Mouse (Mus musculus): Measurements from ENCODE around the gene Fgfr2. TPM values are rescaled to one million over a fixed set of nuclear protein-coding genes. Genes with fewer than 3 reads are reported as not detected.

Gene Fgfr2
- polyA plus RNA-seq, 1 experiment from 2014 or later = 92.0 TPM

- no peaks in the 10 kb centered on the region for H3K36me3 ChIP-seq (ENCODE audit: control insufficient read depth, insufficient read depth, low read length)
- H3K4me3 ChIP-seq (ENCODE audit: low read depth, low read length) = no peak overlapping the region
- DNase-seq (ENCODE audit: low spot score, missing footprints) = peak; percentile 49
- H3K4me1 ChIP-seq (ENCODE audit: control insufficient read depth, insufficient read depth, low read length) = peaks cover 2% of the 10 kb centered on the region; the same call in 1 of the 2 replicates
- ATAC-seq (ENCODE audit: low FRiP score) = no peak
- H3K4me2 ChIP-seq = no peak overlapping the region
- H3K9ac ChIP-seq (ENCODE audit: low read length) = no peak overlapping the region
- 51% methylated on average over 3 of the region's 3 CpGs for WGBS
- no peaks in the 10 kb centered on the region for H3K27me3 ChIP-seq (ENCODE audit: control insufficient read depth, insufficient read depth, low read length)
- no peak overlapping the region for H3K27ac ChIP-seq (ENCODE audit: low read depth, low read length)
- H3K9me3 ChIP-seq (ENCODE audit: control insufficient read depth, low read length) = no peaks in the 10 kb centered on the region
These were observed 1169.7 kb downstream of the Fgfr2 start for GRCm38 (mm10) chr7:131953402-131953801.

GRCm38 (mm10) chr7:131951131-131951530 is 1172.0 kb downstream of the Fgfr2 start:
- H3K9ac ChIP-seq (ENCODE audit: low read length) = no peak overlapping the region
- no peaks in the 10 kb centered on the region for H3K36me3 ChIP-seq (ENCODE audit: control insufficient read depth, insufficient read depth, low read length)
- DNase-seq (ENCODE audit: low spot score, missing footprints) = peak; percentile 4
- H3K27me3 ChIP-seq (ENCODE audit: control insufficient read depth, insufficient read depth, low read length) = no peaks in the 10 kb centered on the region
- no peaks in the 10 kb centered on the region for H3K9me3 ChIP-seq (ENCODE audit: control insufficient read depth, low read length)
- no peak for ATAC-seq (ENCODE audit: low FRiP score)
- no peak overlapping the region for H3K4me3 ChIP-seq (ENCODE audit: low read depth, low read length)
- no peak overlapping the region for H3K4me2 ChIP-seq
- WGBS = 80% methylated on average over 5 of the region's 5 CpGs
- peaks cover 2% of the 10 kb centered on the region; the same call in 1 of the 2 replicates for H3K4me1 ChIP-seq (ENCODE audit: control insufficient read depth, insufficient read depth, low read length)
- H3K27ac ChIP-seq (ENCODE audit: low read depth, low read length) = no peak overlapping the region

GRCm38 (mm10) chr7:131937611-131938010 is 1185.5 kb downstream of the Fgfr2 start:
- Histone ChIP-seq H3K27me3 (ENCODE audit: control insufficient read depth, insufficient read depth, low read length) (no peaks in the 10 kb centered on the region), H3K27ac (ENCODE audit: low read depth, low read length) (no peak overlapping the region), H3K9ac (ENCODE audit: low read length) (no peak overlapping the region), H3K36me3 (ENCODE audit: control insufficient read depth, insufficient read depth, low read length) (no peaks in the 10 kb centered on the region), H3K4me2 (no peak overlapping the region), H3K4me3 (ENCODE audit: low read depth, low read length) (no peak overlapping the region), H3K9me3 (ENCODE audit: control insufficient read depth, low read length) (no peaks in the 10 kb centered on the region), H3K4me1 (ENCODE audit: control insufficient read depth, insufficient read depth, low read length) (no peaks in the 10 kb centered on the region)
- no peak for DNase-seq (ENCODE audit: low spot score, missing footprints)
- no peak for ATAC-seq (ENCODE audit: low FRiP score)
- WGBS = 84% methylated on average over 3 of the region's 3 CpGs

GRCm38 (mm10) chr7:131927288-131928050 is 1195.7 kb downstream of the Fgfr2 start:
- ATAC-seq (ENCODE audit: low FRiP score) (no peak), DNase-seq (ENCODE audit: low spot score, missing footprints) (no peak)
- Histone ChIP-seq H3K4me3 (ENCODE audit: low read depth, low read length) (no peak overlapping the region), H3K27me3 (ENCODE audit: control insufficient read depth, insufficient read depth, low read length) (no peaks in the 10 kb centered on the region), H3K36me3 (ENCODE audit: control insufficient read depth, insufficient read depth, low read length) (no peaks in the 10 kb centered on the region), H3K4me2 (no peak overlapping the region), H3K9me3 (ENCODE audit: control insufficient read depth, low read length) (no peaks in the 10 kb centered on the region), H3K9ac (ENCODE audit: low read length) (no peak overlapping the region), H3K27ac (ENCODE audit: low read depth, low read length) (no peak overlapping the region), H3K4me1 (ENCODE audit: control insufficient read depth, insufficient read depth, low read length) (peaks cover 9% of the 10 kb centered on the region)
- 51% methylated on average over 9 of the region's 9 CpGs for WGBS

GRCm38 (mm10) chr7:131917384-131917783 is 1205.8 kb downstream of the Fgfr2 start:
- Histone ChIP-seq H3K4me1 (ENCODE audit: control insufficient read depth, insufficient read depth, low read length) (no peaks in the 10 kb centered on the region), H3K9me3 (ENCODE audit: control insufficient read depth, low read length) (no peaks in the 10 kb centered on the region), H3K27me3 (ENCODE audit: control insufficient read depth, insufficient read depth, low read length) (no peaks in the 10 kb centered on the region), H3K36me3 (ENCODE audit: control insufficient read depth, insufficient read depth, low read length) (no peaks in the 10 kb centered on the region), H3K27ac (ENCODE audit: low read depth, low read length) (no peak overlapping the region), H3K4me2 (no peak overlapping the region), H3K9ac (ENCODE audit: low read length) (no peak overlapping the region), H3K4me3 (ENCODE audit: low read depth, low read length) (no peak overlapping the region)
- WGBS = 55% methylated on average over 7 of the region's 7 CpGs
- ATAC-seq (ENCODE audit: low FRiP score) (no peak), DNase-seq (ENCODE audit: low spot score, missing footprints) (no peak)

GRCm38 (mm10) chr7:131909611-131910010 is 1213.5 kb downstream of the Fgfr2 start:
- no peaks in the 10 kb centered on the region for H3K27me3 ChIP-seq (ENCODE audit: control insufficient read depth, insufficient read depth, low read length)
- no peak overlapping the region for H3K4me3 ChIP-seq (ENCODE audit: low read depth, low read length)
- H3K9me3 ChIP-seq (ENCODE audit: control insufficient read depth, low read length) = no peaks in the 10 kb centered on the region
- no peak overlapping the region for H3K9ac ChIP-seq (ENCODE audit: low read length)
- no peak for ATAC-seq (ENCODE audit: low FRiP score)
- no peaks in the 10 kb centered on the region for H3K4me1 ChIP-seq (ENCODE audit: control insufficient read depth, insufficient read depth, low read length)
- H3K27ac ChIP-seq (ENCODE audit: low read depth, low read length) = no peak overlapping the region
- no peaks in the 10 kb centered on the region for H3K36me3 ChIP-seq (ENCODE audit: control insufficient read depth, insufficient read depth, low read length)
- WGBS = 85% methylated on average over 4 of the region's 4 CpGs
- DNase-seq (ENCODE audit: low spot score, missing footprints) = no peak
- H3K4me2 ChIP-seq = no peak overlapping the region

- H3K4me2 ChIP-seq = no peak overlapping the region
- H3K27ac ChIP-seq (ENCODE audit: low read depth, low read length) = no peak overlapping the region
- no peaks in the 10 kb centered on the region for H3K36me3 ChIP-seq (ENCODE audit: control insufficient read depth, insufficient read depth, low read length)
- no peaks in the 10 kb centered on the region for H3K4me1 ChIP-seq (ENCODE audit: control insufficient read depth, insufficient read depth, low read length)
- DNase-seq (ENCODE audit: low spot score, missing footprints) (no peak), ATAC-seq (ENCODE audit: low FRiP score) (no peak)
- no peak overlapping the region for H3K9ac ChIP-seq (ENCODE audit: low read length)
- H3K27me3 ChIP-seq (ENCODE audit: control insufficient read depth, insufficient read depth, low read length) = no peaks in the 10 kb centered on the region; the same call in 1 of the 2 replicates
- 89% methylated on average over 10 of the region's 10 CpGs for WGBS
- H3K9me3 ChIP-seq (ENCODE audit: control insufficient read depth, low read length) = no peaks in the 10 kb centered on the region
- no peak overlapping the region for H3K4me3 ChIP-seq (ENCODE audit: low read depth, low read length)
These were observed 1216.5 kb downstream of the Fgfr2 start for GRCm38 (mm10) chr7:131906499-131907190.

- Histone ChIP-seq H3K27me3 (ENCODE audit: control insufficient read depth, insufficient read depth, low read length) (no peaks in the 10 kb centered on the region; the same call in 1 of the 2 replicates), H3K9ac (ENCODE audit: low read length) (no peak overlapping the region), H3K4me1 (ENCODE audit: control insufficient read depth, insufficient read depth, low read length) (no peaks in the 10 kb centered on the region), H3K36me3 (ENCODE audit: control insufficient read depth, insufficient read depth, low read length) (no peaks in the 10 kb centered on the region), H3K4me3 (ENCODE audit: low read depth, low read length) (no peak overlapping the region), H3K27ac (ENCODE audit: low read depth, low read length) (no peak overlapping the region), H3K9me3 (ENCODE audit: control insufficient read depth, low read length) (peaks cover 4% of the 10 kb centered on the region), H3K4me2 (no peak overlapping the region)
- ATAC-seq (ENCODE audit: low FRiP score) (no peak), DNase-seq (ENCODE audit: low spot score, missing footprints) (peak; percentile 93)
- WGBS = 7% methylated on average over 2 of the region's 2 CpGs
These were observed 1223.8 kb downstream of the Fgfr2 start for GRCm38 (mm10) chr7:131899356-131899755.

- peaks cover 4% of the 10 kb centered on the region for H3K9me3 ChIP-seq (ENCODE audit: control insufficient read depth, low read length)
- H3K27me3 ChIP-seq (ENCODE audit: control insufficient read depth, insufficient read depth, low read length) = no peaks in the 10 kb centered on the region
- H3K4me1 ChIP-seq (ENCODE audit: control insufficient read depth, insufficient read depth, low read length) = no peaks in the 10 kb centered on the region
- ATAC-seq (ENCODE audit: low FRiP score) (no peak), DNase-seq (ENCODE audit: low spot score, missing footprints) (no peak)
- H3K36me3 ChIP-seq (ENCODE audit: control insufficient read depth, insufficient read depth, low read length) = no peaks in the 10 kb centered on the region
- no peak overlapping the region for H3K4me2 ChIP-seq
- H3K9ac ChIP-seq (ENCODE audit: low read length) = no peak overlapping the region
- no peak overlapping the region for H3K4me3 ChIP-seq (ENCODE audit: low read depth, low read length)
- no peak overlapping the region for H3K27ac ChIP-seq (ENCODE audit: low read depth, low read length)
- 16% methylated on average over 4 of the region's 4 CpGs for WGBS
These were observed 1225.9 kb downstream of the Fgfr2 start for GRCm38 (mm10) chr7:131897282-131897681.
